Mouse (Mus musculus): ENCODE results near the gene Thsd4. TPM values are rescaled to one million over a fixed set of nuclear protein-coding genes. Genes with fewer than 3 reads are reported as not detected.

Gene Thsd4
- polyA plus RNA-seq, 1 experiment, result 9.0 TPM

DNA sequence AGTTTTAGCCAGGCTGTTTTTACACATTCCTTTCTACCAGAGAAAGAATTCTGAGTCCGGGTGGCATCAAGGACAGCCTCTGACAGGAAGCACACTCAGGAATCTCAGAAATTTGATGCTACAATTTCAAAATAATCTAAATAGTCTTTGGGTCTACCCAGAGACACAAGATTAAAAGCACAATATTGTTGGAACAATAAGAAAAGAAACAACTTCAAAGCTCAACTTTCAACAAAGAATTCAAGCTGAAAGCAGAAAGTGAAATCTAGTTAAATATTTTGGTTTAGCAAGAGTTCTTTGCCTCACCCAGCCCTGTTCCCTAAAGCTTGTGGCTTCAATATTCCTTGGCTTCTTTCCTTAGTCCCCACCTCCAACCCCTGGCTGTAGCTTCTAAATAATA is 415.7 kb downstream of the Thsd4 start:
- H3K4me3 ChIP-seq (ENCODE audit: low read depth, low read length), result no peak overlapping the region

DNA sequence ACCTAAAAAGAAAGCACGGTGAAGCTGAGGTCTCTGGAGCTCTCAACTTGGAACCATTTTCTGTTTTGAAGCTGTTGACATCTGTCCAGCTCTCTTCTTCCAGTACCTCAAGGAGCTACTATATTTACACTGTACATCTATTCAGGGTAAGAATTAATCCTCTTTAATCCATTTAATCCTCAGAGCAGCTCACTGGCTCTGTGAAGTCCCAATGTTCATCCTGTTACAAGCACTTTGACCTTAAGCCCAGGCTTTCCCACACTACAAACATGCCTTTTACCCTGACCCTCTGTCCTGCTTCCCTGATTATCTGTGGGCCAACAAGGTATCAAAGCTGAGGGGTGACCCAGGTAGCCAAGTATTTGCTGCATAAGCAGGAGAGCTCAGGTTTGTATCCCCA is 427.6 kb downstream of the Thsd4 start:
- Histone ChIP-seq H3K27me3 (ENCODE audit: control insufficient read depth, insufficient read depth, low read length) (no peaks in the 10 kb centered on the region), H3K4me3 (ENCODE audit: low read depth, low read length) (no peak overlapping the region), H3K4me1 (ENCODE audit: control insufficient read depth, insufficient read depth, insufficient read length, low read length) (no peaks in the 10 kb centered on the region), H3K27ac (ENCODE audit: insufficient read depth, low read depth, low read length) (no peak overlapping the region), H3K36me3 (ENCODE audit: control insufficient read depth, insufficient read depth, low read length) (no peaks in the 10 kb centered on the region)
- TF ChIP-seq CTCF (IDR thresholded peaks at IDR 0.05; ENCODE audit: extremely low read depth, insufficient read length, insufficient replicate concordance, low read depth, low read length) (no peak), POLR2A (IDR thresholded peaks at IDR 0.05; ENCODE audit: low read depth, low read length) (no peak)
- 66% methylated on average over 1 of the region's 1 CpGs for WGBS

More for the DNA sequence above, 415.7 kb downstream of the Thsd4 start:
- TF ChIP-seq POLR2A (IDR thresholded peaks at IDR 0.05; ENCODE audit: low read depth, low read length) (no peak), CTCF (IDR thresholded peaks at IDR 0.05; ENCODE audit: extremely low read depth, insufficient read length, insufficient replicate concordance, low read depth, low read length) (no peak)
- 46% methylated on average over 1 of the region's 1 CpGs for WGBS
- Histone ChIP-seq H3K4me1 (ENCODE audit: control insufficient read depth, insufficient read depth, insufficient read length, low read length) (no peaks in the 10 kb centered on the region), H3K27me3 (ENCODE audit: control insufficient read depth, insufficient read depth, low read length) (no peaks in the 10 kb centered on the region), H3K27ac (ENCODE audit: insufficient read depth, low read depth, low read length) (peak overlapping the region; percentile 28; the same call in 1 of the 2 replicates), H3K36me3 (ENCODE audit: control insufficient read depth, insufficient read depth, low read length) (no peaks in the 10 kb centered on the region)

DNA sequence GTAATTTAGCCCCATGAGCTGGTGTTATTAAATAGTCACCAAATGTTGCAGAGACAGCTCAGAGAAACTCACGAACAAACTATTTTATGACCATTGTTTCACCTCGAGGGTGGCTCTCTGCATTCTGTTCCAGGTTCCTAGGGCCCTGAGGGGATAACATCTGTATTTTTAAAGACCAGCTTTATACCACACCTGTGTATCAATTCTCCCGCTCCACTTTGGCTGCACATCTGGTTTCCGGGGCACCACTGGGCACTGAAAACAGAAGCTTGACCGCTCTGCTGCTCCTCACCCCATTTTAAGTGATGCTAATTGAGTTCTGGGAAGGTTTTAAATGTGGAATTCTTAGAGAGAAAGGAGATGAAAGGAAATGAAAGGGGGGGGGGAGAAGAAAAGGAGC is 429.4 kb downstream of the Thsd4 start:
- no peak overlapping the region for H3K27ac ChIP-seq (ENCODE audit: insufficient read depth, low read depth, low read length)
- WGBS, result 74% methylated on average over 5 of the region's 5 CpGs
- no peaks in the 10 kb centered on the region for H3K27me3 ChIP-seq (ENCODE audit: control insufficient read depth, insufficient read depth, low read length)
- H3K4me3 ChIP-seq (ENCODE audit: low read depth, low read length), result no peak overlapping the region
- no peaks in the 10 kb centered on the region for H3K36me3 ChIP-seq (ENCODE audit: control insufficient read depth, insufficient read depth, low read length)
- TF ChIP-seq POLR2A (IDR thresholded peaks at IDR 0.05; ENCODE audit: low read depth, low read length), result no peak
- TF ChIP-seq CTCF (IDR thresholded peaks at IDR 0.05; ENCODE audit: extremely low read depth, insufficient read length, insufficient replicate concordance, low read depth, low read length), result no peak
- H3K4me1 ChIP-seq (ENCODE audit: control insufficient read depth, insufficient read depth, insufficient read length, low read length), result no peaks in the 10 kb centered on the region

DNA sequence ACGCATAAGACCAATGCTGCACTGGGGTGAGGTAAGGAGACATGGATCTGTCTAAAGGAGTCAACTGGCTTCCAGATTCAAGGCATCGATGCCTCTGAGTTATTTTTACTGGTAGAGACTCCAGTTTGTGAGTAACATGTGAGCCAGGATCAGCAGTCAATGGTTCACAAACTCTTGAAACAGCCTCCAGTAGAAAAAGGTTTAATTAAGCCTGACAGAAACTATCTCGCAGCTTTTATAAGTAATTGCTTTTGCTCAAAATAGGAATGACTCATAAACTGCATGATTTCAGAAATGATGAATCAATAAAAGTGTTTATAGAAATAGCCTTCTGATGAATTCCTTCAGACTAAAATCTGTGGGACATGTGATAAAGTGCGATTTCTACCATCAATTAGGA is 432.4 kb downstream of the Thsd4 start:
- H3K4me3 ChIP-seq (ENCODE audit: low read depth, low read length), result no peak overlapping the region
- no peak overlapping the region for H3K27ac ChIP-seq (ENCODE audit: insufficient read depth, low read depth, low read length)
- 87% methylated on average over 4 of the region's 4 CpGs for WGBS
- H3K36me3 ChIP-seq (ENCODE audit: control insufficient read depth, insufficient read depth, low read length), result no peaks in the 10 kb centered on the region
- TF ChIP-seq CTCF (IDR thresholded peaks at IDR 0.05; ENCODE audit: extremely low read depth, insufficient read length, insufficient replicate concordance, low read depth, low read length), result no peak
- TF ChIP-seq POLR2A (IDR thresholded peaks at IDR 0.05; ENCODE audit: low read depth, low read length), result no peak
- H3K27me3 ChIP-seq (ENCODE audit: control insufficient read depth, insufficient read depth, low read length), result no peaks in the 10 kb centered on the region
- no peaks in the 10 kb centered on the region for H3K4me1 ChIP-seq (ENCODE audit: control insufficient read depth, insufficient read depth, insufficient read length, low read length)

DNA sequence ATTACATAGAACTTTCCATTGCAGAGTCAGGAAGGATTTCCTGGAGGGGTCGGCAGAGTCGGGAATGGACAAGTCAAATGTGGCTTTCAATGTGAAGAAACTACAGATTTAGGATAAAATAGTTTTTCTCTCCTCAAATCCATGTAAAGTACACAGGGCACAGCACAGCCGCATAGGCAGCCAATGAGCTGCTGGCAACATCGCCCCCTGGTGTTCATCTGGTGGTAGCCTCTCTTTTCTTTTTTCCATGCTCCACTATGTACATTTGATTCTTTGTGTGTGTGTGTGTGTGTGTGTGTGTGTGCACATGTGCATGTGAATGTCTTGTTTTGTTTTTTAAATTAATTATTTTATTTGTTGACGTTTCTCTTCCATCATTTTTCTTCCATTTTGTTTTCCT is 433.7 kb downstream of the Thsd4 start:
- WGBS, result 46% methylated on average over 5 of the region's 5 CpGs
- no peaks in the 10 kb centered on the region for H3K27me3 ChIP-seq (ENCODE audit: control insufficient read depth, insufficient read depth, low read length)
- no peaks in the 10 kb centered on the region for H3K36me3 ChIP-seq (ENCODE audit: control insufficient read depth, insufficient read depth, low read length)
- H3K4me1 ChIP-seq (ENCODE audit: control insufficient read depth, insufficient read depth, insufficient read length, low read length), result no peaks in the 10 kb centered on the region
- H3K4me3 ChIP-seq (ENCODE audit: low read depth, low read length), result no peak overlapping the region
- no peak overlapping the region for H3K27ac ChIP-seq (ENCODE audit: insufficient read depth, low read depth, low read length)
- TF ChIP-seq CTCF (IDR thresholded peaks at IDR 0.05; ENCODE audit: extremely low read depth, insufficient read length, insufficient replicate concordance, low read depth, low read length) (peak; percentile 64; the same call in 1 of the 2 replicates), POLR2A (IDR thresholded peaks at IDR 0.05; ENCODE audit: low read depth, low read length) (no peak)

DNA sequence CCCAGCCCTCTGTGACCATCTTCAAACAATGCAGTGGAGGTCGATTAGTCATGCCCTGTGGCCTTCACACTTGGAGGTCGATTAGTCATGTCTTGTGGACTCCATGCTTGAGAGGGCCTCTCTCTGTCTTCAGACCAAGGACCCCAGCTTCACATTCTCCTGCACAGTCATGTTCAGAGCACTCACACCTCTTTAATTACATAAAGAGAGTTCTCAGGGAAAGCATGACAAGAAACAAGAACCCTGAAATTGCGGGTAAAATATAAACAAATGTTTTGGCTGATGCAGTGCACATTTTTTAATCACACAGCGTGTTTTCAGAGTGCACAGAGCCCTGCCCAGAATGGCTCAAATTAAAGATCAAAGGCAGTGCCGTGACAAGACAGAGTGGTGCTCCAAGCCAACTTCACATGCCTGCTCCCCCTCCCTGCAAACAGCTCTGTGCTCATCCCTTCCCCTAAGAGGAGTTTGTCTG is 439.7 kb downstream of the Thsd4 start:
- Histone ChIP-seq H3K27me3 (ENCODE audit: control insufficient read depth, insufficient read depth, low read length) (no peaks in the 10 kb centered on the region), H3K36me3 (ENCODE audit: control insufficient read depth, insufficient read depth, low read length) (no peaks in the 10 kb centered on the region), H3K27ac (ENCODE audit: insufficient read depth, low read depth, low read length) (no peak overlapping the region), H3K4me1 (ENCODE audit: control insufficient read depth, insufficient read depth, insufficient read length, low read length) (no peaks in the 10 kb centered on the region; the same call in 1 of the 2 replicates), H3K4me3 (ENCODE audit: low read depth, low read length) (no peak overlapping the region)
- 25% methylated on average over 5 of the region's 5 CpGs for WGBS
- no peak for TF ChIP-seq CTCF (IDR thresholded peaks at IDR 0.05; ENCODE audit: extremely low read depth, insufficient read length, insufficient replicate concordance, low read depth, low read length)
- TF ChIP-seq POLR2A (IDR thresholded peaks at IDR 0.05; ENCODE audit: low read depth, low read length), result no peak

DNA sequence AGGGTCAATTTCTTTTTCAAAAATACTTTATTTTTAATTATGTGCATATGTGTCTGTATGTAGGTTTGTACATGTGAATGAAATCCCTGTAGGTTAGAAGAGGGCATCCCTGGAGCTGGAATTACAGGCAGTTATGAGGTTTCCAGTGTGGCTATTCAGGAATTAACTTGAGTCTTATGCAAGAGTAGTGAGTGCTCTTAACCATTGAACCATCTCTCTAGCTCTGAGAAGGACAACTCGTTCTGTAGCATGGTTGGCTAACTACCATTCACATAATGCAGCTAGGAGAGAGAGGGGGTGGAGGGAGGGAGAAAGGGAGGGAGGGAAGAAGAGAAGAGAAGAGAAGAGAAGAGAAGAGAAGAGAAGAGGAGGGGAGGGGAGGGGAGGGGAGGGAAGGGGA is 444.1 kb downstream of the Thsd4 start:
- no peaks in the 10 kb centered on the region for H3K36me3 ChIP-seq (ENCODE audit: control insufficient read depth, insufficient read depth, low read length)
- 59% methylated on average over 1 of the region's 1 CpGs for WGBS
- no peaks in the 10 kb centered on the region for H3K27me3 ChIP-seq (ENCODE audit: control insufficient read depth, insufficient read depth, low read length)
- TF ChIP-seq POLR2A (IDR thresholded peaks at IDR 0.05; ENCODE audit: low read depth, low read length) (no peak), CTCF (IDR thresholded peaks at IDR 0.05; ENCODE audit: extremely low read depth, insufficient read length, insufficient replicate concordance, low read depth, low read length) (no peak)
- H3K4me1 ChIP-seq (ENCODE audit: control insufficient read depth, insufficient read depth, insufficient read length, low read length), result no peaks in the 10 kb centered on the region; the same call in 1 of the 2 replicates
- no peak overlapping the region for H3K4me3 ChIP-seq (ENCODE audit: low read depth, low read length)
- H3K27ac ChIP-seq (ENCODE audit: insufficient read depth, low read depth, low read length), result no peak overlapping the region

All from small intestine, adult 2 months (tissue).